Mouse (Mus musculus) myocyte (in vitro differentiated cells): ENCODE data around the gene Slc25a10.

Experiments used
- CEBPB ChIP-seq: IDR thresholded peaks from 2 replicates; pipeline ENCODE4 v1.6.1; 2011; ENCODE audit warnings: mild to moderate bottlenecking, moderate library complexity; ENCODE audit not compliant: poor library complexity, insufficient read depth, severe bottlenecking
- MAX ChIP-seq: IDR thresholded peaks from one replicate; pipeline ENCODE4 v1.6.1; 2011; ENCODE audit warnings: low read depth, mild to moderate bottlenecking, control low read depth
- MYOD1 ChIP-seq, 3 experiments: IDR thresholded peaks; one replicate each; pipeline ENCODE4 v1.6.1; 2011; ENCODE audit warnings: control low read depth in 2 of 3, low read depth in 2 of 3, mild to moderate bottlenecking in 2 of 3, moderate library complexity in 1 of 3; ENCODE audit not compliant: insufficient read length in 2 of 3, control insufficient read depth in 1 of 3
- MYOG ChIP-seq, 3 experiments: IDR thresholded peaks; one replicate each; pipeline ENCODE4 v1.6.1; 2011; ENCODE audit warnings: control low read depth in 2 of 3, low read depth in 2 of 3, mild to moderate bottlenecking in 2 of 3; ENCODE audit not compliant: insufficient read length in 2 of 3, control insufficient read depth in 1 of 3, insufficient read depth in 1 of 3
- POLR2A ChIP-seq: IDR thresholded peaks from one replicate; pipeline ENCODE4 v1.6.1; 2011; ENCODE audit warnings: low read depth, mild to moderate bottlenecking, control low read depth, moderate library complexity; ENCODE audit not compliant: insufficient read length
- REST ChIP-seq: IDR thresholded peaks from one replicate; pipeline ENCODE4 v1.6.1; 2011; ENCODE audit warnings: mild to moderate bottlenecking, control low read depth, moderate library complexity; ENCODE audit not compliant: insufficient read depth, insufficient read length

DNA sequence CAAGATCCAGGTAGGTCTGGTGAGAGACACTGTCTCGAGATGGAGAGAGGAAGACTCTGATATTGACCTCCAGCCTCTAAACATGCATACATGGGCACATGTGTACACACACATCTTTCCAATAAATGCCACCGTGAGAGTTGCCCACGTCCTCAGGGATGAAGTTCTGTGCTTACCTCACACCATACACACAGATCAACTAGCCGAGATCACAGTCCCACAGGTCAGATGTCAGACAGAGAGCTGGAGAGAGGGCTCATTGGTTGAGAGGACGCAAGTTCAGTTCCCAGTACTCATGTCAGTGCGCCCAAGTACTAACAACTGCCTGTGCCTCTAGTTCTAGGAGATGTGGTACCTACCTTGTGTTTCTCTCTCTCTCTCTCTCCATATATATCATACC, 9.4 kb downstream of the Slc25a10 start:
- no peak for TF ChIP-seq POLR2A
- TF ChIP-seq MAX: no peak
- no peak for TF ChIP-seq REST
- no peak for TF ChIP-seq MYOG (IDR thresholded peaks at IDR 0.05; ENCODE audit: control insufficient read depth in 1 of 3, insufficient read depth in 1 of 3, insufficient read length in 2 of 3, low read depth in 2 of 3)
- no peak for TF ChIP-seq CEBPB
- TF ChIP-seq MYOD1 (IDR thresholded peaks at IDR 0.05; ENCODE audit: control insufficient read depth in 1 of 3, insufficient read length in 2 of 3, low read depth in 2 of 3): no peak
